Mouse (Mus musculus) neutrophil, adult 5-6 weeks (primary cell): ENCODE data around the gene Kctd13. TPM values are rescaled to one million over a fixed set of nuclear protein-coding genes. Genes with fewer than 3 reads are reported as not detected.

Experiments used
- ATAC-seq: fragments of 151-379, 151-347 bp; 2 replicates; pipeline ENCODE4 v1.8.0; 2017; ENCODE audit warnings: mild to moderate bottlenecking, moderate TSS enrichment; ENCODE audit not compliant: insufficient number of reproducible peaks, poor library complexity, low FRiP score, severe bottlenecking; ENCODE audit errors: extremely low read depth
- total RNA-seq: library from RNA; stranded (forward); fragments of 200-1000 nt; gene quantifications from 2 replicates; pipeline ENCODE4 v1.2.3, GENCODE M21; 2017

Gene Kctd13
- total RNA-seq, 1 experiment from 2014 or later, result 32.8 TPM

DNA sequence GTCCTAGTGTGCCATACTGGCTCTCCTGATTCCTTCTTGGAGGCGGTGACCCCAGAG lies 47.0 kb downstream of the Kctd13 start, which contains the start of gene Cdipt:
TSS of gene Cdipt (plus strand) at position 22 of the 57 bp plus-strand sequence.
- ATAC-seq, result no peak

DNA sequence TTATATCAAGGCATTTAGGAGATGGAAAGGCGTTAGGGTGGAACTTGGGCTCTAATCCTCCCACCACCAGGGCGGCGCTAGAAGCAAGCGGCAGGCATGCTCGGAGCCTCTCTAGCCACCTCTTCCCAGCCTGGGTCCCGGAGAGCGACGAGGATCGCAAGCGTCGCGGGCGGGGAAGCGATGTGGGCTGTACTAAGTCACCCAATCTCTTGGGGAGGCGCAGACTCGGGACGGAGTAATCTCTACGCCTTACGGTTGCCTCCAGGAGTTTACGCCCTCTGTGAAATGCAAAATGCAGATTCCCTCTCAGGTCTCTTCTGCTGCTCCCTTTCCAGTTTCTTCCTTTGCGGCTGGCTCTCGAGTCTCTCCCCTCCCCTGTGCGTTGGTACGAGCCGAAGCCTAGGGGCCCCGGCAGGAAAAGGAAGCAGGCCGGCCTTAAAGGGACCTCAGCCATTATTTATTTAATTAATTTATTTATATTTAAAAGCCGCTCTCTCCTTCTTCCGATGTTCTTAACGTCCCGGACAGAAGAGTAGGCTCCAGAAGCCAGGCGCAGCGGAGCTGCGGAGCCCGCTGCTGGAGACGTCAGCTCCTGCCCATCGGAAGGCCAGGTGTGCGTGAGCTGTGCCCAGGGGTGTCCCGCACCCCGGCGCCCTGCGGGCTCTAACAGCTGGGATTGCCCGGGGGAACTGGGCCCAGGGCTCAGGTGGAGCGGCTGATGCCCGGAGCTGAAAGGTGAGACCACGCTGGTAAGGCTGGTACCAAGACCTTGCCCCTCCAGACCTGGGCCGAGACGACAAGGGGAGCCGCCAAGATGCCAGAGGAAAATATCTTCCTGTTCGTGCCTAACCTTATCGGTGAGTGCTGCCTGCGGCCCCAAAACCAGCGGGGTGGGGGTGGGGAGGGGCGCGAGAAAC lies 47.5 kb downstream of the Kctd13 start, which contains the start of gene Cdiptos:
TSS of gene Cdiptos (minus strand) at position 149 of the 917 bp plus-strand sequence.
- ATAC-seq, result peak; percentile 93

DNA sequence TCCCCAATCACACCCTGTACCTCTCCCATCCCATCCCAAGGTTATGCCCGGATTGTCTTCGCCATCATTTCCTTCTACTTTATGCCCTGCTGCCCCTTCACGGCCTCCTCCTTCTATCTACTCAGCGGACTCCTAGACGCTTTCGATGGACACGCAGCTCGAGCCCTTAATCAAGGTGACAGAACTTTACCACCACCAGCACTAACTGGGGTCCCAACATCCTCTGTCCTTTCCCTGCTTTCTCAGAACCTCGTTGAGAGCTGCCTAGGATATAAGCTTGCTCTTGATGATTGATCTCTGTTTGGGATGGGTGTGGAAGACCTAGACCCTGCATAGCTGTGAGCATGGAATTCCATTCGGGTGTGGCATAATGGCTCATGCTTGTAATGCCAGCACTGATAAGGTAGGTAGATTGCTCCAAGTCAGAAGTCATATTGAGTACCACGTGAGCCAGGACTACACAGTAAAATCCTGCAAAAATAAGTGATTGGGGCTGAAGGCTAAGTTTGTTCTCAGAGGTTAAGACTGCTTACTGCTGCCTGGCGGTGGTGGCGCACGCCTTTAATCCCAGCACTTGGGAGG lies 48.3 kb downstream of the Kctd13 start:
- no peak for ATAC-seq

DNA sequence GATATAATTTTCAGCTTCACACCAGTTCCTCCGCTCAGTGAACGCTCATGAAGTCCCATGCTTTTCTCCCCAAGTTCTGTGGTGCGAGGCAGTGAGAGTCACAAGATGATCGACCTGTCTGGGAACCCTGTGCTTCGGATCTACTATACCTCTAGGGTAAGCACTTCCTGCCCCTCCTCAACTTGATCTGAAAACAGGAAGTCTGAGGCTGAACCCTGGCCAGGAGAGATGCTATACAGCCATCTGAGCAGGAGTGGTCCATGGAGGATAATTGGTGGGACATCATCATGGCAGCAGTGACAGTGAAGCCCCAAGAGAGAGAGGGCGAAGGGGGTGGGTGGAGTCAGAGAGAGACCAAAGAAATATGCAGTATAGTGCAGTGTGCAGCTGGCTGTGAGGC lies 50.2 kb downstream of the Kctd13 start:
- no peak for ATAC-seq

DNA sequence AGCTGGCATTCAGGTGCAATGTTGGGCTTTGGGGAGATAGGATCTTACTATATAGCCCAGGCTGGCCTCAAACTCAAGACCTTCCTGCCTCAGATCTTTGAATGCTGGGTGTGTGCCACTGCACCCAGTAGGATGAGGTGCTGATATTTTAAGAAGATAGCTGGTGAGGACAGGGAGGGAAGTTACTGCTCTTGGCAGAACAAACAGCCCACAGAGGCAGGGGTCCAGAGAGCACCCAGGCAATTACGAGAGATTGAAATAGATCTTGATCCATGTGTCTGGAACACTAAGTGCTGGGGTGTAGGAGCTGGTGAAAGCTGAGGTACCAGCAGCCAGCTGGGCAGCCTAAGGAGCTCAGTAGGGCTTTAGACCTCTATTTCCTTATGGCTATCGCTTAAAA lies 52.9 kb downstream of the Kctd13 start:
- no peak for ATAC-seq

DNA sequence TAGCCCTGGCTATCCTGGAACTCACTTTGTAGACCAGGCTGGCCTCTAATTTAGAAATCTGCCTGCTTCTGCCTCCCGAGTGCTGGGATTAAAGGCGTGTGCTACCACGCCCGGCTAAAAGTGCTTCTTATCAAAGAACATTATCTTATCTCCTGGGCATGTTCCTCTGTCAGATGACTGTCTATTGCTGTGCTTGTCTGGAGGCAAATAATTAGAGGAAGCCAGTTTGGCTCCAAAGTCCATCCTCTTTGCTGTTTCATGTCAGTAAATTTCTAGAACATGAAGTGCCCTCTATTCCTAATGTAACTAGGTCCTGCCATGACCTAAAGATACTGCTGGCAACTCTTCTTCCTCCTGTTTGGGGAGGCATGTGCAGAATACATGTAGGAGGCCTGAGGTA lies 53.4 kb downstream of the Kctd13 start:
- ATAC-seq, result no peak

DNA sequence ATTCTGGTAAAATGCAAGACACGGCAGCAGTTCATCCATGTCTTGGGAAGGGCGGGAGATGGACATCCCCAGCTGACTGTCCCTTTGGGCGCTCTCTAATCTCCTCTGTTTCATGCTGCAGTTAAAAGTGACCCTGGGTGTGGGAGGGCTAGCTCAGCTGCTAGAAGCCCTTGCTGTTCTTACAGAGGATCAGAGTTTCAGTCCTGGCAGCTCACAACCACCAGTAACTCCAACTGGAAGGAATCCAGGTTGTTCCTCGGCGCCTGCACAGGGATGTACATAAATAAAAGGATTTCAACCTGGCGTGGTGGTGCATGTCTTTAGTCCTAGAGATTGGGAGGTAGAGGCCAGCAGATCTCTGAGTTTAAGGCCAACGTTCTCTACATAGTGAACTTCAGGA lies 54.4 kb downstream of the Kctd13 start:
- ATAC-seq, result no peak

DNA sequence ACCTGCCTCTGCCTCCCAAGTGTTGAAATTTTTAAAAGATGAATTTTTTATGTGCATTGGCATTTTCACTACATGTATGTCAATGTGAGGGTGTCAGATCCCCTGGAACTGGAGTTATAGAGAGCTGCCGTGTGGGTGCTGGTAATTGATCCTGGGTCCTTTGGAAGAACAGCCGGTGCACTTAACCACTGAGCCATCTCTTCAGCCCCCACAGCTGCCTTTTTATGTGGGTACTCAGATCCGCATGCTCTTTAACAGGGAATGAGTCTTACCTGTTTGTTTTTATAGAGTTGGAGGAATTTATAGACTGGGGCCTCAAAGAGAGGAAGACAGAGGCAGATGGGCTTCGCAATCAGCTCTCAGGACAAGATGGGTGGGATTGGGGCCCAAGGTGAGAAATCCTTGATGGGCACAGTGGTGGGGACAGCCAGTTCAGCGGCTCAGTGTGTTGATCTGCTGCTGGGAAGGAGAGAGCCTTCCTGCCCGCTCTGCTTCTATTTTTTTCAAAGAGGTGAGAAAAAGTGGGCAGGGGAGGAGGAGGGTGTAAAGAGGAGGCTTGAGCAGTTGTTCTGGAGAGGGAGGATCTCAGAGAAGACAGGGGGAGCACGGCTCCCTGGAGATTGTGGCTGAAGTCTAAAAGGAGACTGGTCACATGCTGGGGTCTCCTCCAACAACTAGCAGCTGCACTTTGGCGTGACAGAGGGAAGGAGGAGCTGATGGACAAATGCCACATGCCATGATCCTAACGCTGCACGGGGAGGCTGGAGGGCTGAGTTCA lies 56.2 kb downstream of the Kctd13 start:
- ATAC-seq, result no peak

DNA sequence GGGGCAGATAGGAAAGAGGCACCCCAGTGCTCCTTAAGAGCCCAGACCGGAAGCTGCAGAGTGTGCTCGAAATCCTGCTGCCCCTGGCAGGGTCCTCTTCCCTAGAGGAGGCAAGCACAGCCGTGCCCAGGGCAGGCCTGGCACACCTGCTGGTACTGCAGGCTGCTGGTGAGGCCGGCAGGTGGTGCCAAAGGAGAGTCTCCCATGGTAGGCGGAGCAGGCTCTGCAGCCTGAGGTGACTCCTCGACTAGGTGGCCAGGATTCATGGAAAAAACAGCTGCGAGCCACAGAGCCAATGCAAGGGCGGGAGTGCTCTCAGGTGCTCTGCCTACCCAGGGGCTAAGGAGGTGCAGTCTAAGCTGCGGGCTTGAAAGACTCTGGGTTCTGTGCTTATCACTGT lies 57.6 kb downstream of the Kctd13 start:
- ATAC-seq, result no peak

DNA sequence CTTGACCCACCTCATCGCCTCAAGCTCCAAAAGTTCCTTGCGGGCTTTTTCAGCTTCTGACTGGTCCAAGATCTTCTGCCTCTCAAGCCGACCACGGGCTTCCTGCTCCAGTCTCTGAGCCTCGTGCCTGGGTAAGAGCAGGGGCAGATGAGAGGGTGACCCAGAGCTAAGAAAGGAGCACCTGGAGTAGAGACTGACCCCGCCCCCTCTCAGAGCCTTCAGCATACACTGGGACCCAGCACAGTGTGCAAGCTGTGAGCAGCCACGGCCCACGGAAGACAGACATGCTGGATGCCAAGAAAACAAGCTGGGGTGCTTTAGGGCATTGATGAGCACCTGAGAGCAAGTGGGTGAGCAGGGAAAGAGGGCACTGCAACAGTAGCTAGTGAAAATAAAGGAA lies 60.1 kb downstream of the Kctd13 start:
- no peak for ATAC-seq

Other genes with a start within 250 kb of the Kctd13 start
- gene Bola2, start 233.5 kb upstream of the Kctd13 start, total RNA-seq, result 27.4 and 28.0 TPM in 2 replicates
- 3.3 and 4.2 TPM in 2 replicates for gene Slx1b, start 233.1 kb upstream of the Kctd13 start, total RNA-seq
- 1,403 and 1,487 TPM in 2 replicates for gene Coro1a, start 221.1 kb upstream of the Kctd13 start, total RNA-seq
- 48.8 and 51.2 TPM in 2 replicates for gene Mapk3, start 169.3 kb upstream of the Kctd13 start, total RNA-seq
- 25.8 and 26.5 TPM in 2 replicates for gene Gdpd3, start 162.5 kb upstream of the Kctd13 start, total RNA-seq
- 367 and 379 TPM in 2 replicates for gene Ypel3, start 151.9 kb upstream of the Kctd13 start, total RNA-seq
- 14.4 and 19.8 TPM in 2 replicates for gene Tbx6, start 147.4 kb upstream of the Kctd13 start, total RNA-seq
- gene Ppp4c, start 136.4 kb upstream of the Kctd13 start, total RNA-seq, result 210 and 221 TPM in 2 replicates
- gene Fam57b, start 131.2 kb upstream of the Kctd13 start, total RNA-seq, result not detected in 2 replicates
- not detected in 2 replicates for gene 4930451I11Rik, start 97.2 kb upstream of the Kctd13 start, total RNA-seq
- not detected in 2 replicates for gene Doc2a, start 81.5 kb upstream of the Kctd13 start, total RNA-seq
- gene Hirip3, start 66.9 kb upstream of the Kctd13 start, total RNA-seq, result 37.7 and 46.2 TPM in 2 replicates
- 44.6 and 46.8 TPM in 2 replicates for gene Ino80e, start 66.5 kb upstream of the Kctd13 start, total RNA-seq
- gene Taok2, start 44.2 kb upstream of the Kctd13 start, total RNA-seq, result 73.7 and 93.1 TPM in 2 replicates
- 32.3 and 32.6 TPM in 2 replicates for gene Tmem219, start 6.0 kb upstream of the Kctd13 start, total RNA-seq
- not detected in 2 replicates for gene Asphd1, start 20.7 kb downstream of the Kctd13 start, total RNA-seq
- 1.7 and 2.9 TPM in 2 replicates for gene Sez6l2, start 21.7 kb downstream of the Kctd13 start, total RNA-seq
- 59.1 and 66.1 TPM in 2 replicates for gene Cdipt, start 47.0 kb downstream of the Kctd13 start, total RNA-seq
- 2.2 and 2.3 TPM in 2 replicates for gene Cdiptos, start 47.2 kb downstream of the Kctd13 start, total RNA-seq
- 106 and 110 TPM in 2 replicates for gene Mvp, start 85.7 kb downstream of the Kctd13 start, total RNA-seq
- 8.4 and 32.4 TPM in 2 replicates for gene Pagr1b, start 87.6 kb downstream of the Kctd13 start, total RNA-seq
- 33.3 and 49.8 TPM in 2 replicates for gene Pagr1a, start 88.5 kb downstream of the Kctd13 start, total RNA-seq
- gene Gm42742, start 92.2 kb downstream of the Kctd13 start, total RNA-seq, result 22.7 and 34.7 TPM in 2 replicates
- gene Prrt2, start 92.3 kb downstream of the Kctd13 start, total RNA-seq, result 2.6 TPM in 1 of 2 replicates, not detected in the other
- gene Maz, start 98.2 kb downstream of the Kctd13 start, total RNA-seq, result 49.3 and 57.7 TPM in 2 replicates
- gene Kif22, start 113.6 kb downstream of the Kctd13 start, total RNA-seq, result 1.4 and 2.1 TPM in 2 replicates
- gene Zg16, start 158.4 kb downstream of the Kctd13 start, total RNA-seq, result 2.1 TPM in 1 of 2 replicates, not detected in the other
- 156 and 166 TPM in 2 replicates for gene AI467606, start 162.5 kb downstream of the Kctd13 start, total RNA-seq
- gene Qprt, start 193.3 kb downstream of the Kctd13 start, total RNA-seq, result 1.4 and 3.8 TPM in 2 replicates
- 66.1 and 71.7 TPM in 2 replicates for gene Spn, start 208.9 kb downstream of the Kctd13 start, total RNA-seq